Mouse (Mus musculus) MEL (cell line): ENCODE measurements around the gene Sema6d. TPM values are rescaled to one million over a fixed set of nuclear protein-coding genes. Genes with fewer than 3 reads are reported as not detected.

Source experiments
- DNase-seq: peaks from one replicate; pipeline ENCODE4 v3.0.0; 2011; ENCODE audit warnings: low read depth, low spot score
- H3K27ac ChIP-seq: 2 replicates; pipeline ENCODE4 v1.5.1; 2012; ENCODE audit warnings: low read depth, mild to moderate bottlenecking, control low read depth, low read length, moderate library complexity; ENCODE audit not compliant: control insufficient read depth
- H3K27me3 ChIP-seq, 2 experiments: fragments of 150-350 bp in 1 of 2; sonication (generic) in 1 of 2; 2 replicates each; pipeline ENCODE4 v1.6.1; 2012; ENCODE audit warnings: low read length in 2 of 2, mild to moderate bottlenecking in 2 of 2, improper control_type of control experiment in 1 of 2, moderate library complexity in 1 of 2; ENCODE audit not compliant: insufficient read depth in 2 of 2, control insufficient read depth in 1 of 2
- H3K36me3 ChIP-seq, 2 experiments: 2 replicates each; pipeline ENCODE4 v1.6.1; 2012 to 2014; ENCODE audit warnings: low read length in 2 of 2, improper control_type of control experiment in 1 of 2, inconsistent platforms in 1 of 2, mild to moderate bottlenecking in 1 of 2; ENCODE audit not compliant: insufficient read depth in 2 of 2, control insufficient read depth in 1 of 2
- H3K4me1 ChIP-seq, 2 experiments: fragments of 150-350 bp in 1 of 2; sonication (generic) in 1 of 2; 2 replicates each; pipeline ENCODE4 v1.6.1; 2012; ENCODE audit warnings: low read length in 2 of 2, improper control_type of control experiment in 1 of 2, mild to moderate bottlenecking in 1 of 2; ENCODE audit not compliant: insufficient read depth in 2 of 2, control insufficient read depth in 1 of 2
- H3K4me3 ChIP-seq, 2 experiments: fragments of 150-350 bp in 1 of 2; sonication (generic) in 1 of 2; 2 replicates each; pipeline ENCODE4 v1.5.1; 2012; ENCODE audit warnings: low read depth in 2 of 2, low read length in 2 of 2, mild to moderate bottlenecking in 2 of 2, moderate library complexity in 2 of 2, control low read depth in 1 of 2, improper control_type of control experiment in 1 of 2; ENCODE audit not compliant: control insufficient read depth in 1 of 2, insufficient read depth in 1 of 2
- H3K79me2 ChIP-seq: 2 replicates; pipeline ENCODE4 v1.6.1; 2012; ENCODE audit warnings: mild to moderate bottlenecking, low read length, moderate library complexity; ENCODE audit not compliant: control insufficient read depth, poor library complexity, insufficient read depth
- H3K9ac ChIP-seq: 2 replicates; pipeline ENCODE4 v1.6.1; 2012; ENCODE audit warnings: low read depth, mild to moderate bottlenecking, control low read depth, low read length, moderate library complexity; ENCODE audit not compliant: control insufficient read depth, poor library complexity, severe bottlenecking
- H3K9me3 ChIP-seq: fragments of 150-350 bp; sonication (generic); replicated peaks from 2 replicates; pipeline ENCODE4 v1.6.1; 2012; ENCODE audit warnings: mild to moderate bottlenecking, low read length, improper control_type of control experiment, moderate library complexity; ENCODE audit not compliant: insufficient read depth
- BHLHE40 ChIP-seq: IDR thresholded peaks from 2 replicates; pipeline ENCODE4 v1.6.1; 2012; ENCODE audit warnings: low read depth, mild to moderate bottlenecking, inconsistent platforms, low read length, improper control_type of control experiment, borderline replicate concordance
- E2F4 ChIP-seq: IDR thresholded peaks from 2 replicates; pipeline ENCODE4 v1.6.1; 2011; ENCODE audit warnings: low read depth, low read length, improper control_type of control experiment, borderline replicate concordance
- EP300 ChIP-seq, 2 experiments: IDR thresholded peaks; 2 replicates each; pipeline ENCODE4 v1.6.1; 2011; ENCODE audit warnings: improper control_type of control experiment in 2 of 2, low read length in 2 of 2, low read depth in 1 of 2, mild to moderate bottlenecking in 1 of 2
- ETS1 ChIP-seq: IDR thresholded peaks from 2 replicates; pipeline ENCODE4 v1.6.1; 2012; ENCODE audit warnings: low read depth, mild to moderate bottlenecking, inconsistent platforms, low read length, improper control_type of control experiment, moderate library complexity
- GABPA ChIP-seq: IDR thresholded peaks from 2 replicates; pipeline ENCODE4 v1.6.1; 2012; ENCODE audit warnings: low read depth, mild to moderate bottlenecking, inconsistent platforms, low read length, improper control_type of control experiment, moderate library complexity
- GATA1 ChIP-seq: IDR thresholded peaks from 2 replicates; pipeline ENCODE4 v1.6.1; 2011; ENCODE audit warnings: low read depth, low read length, improper control_type of control experiment
- HCFC1 ChIP-seq: IDR thresholded peaks from 2 replicates; pipeline ENCODE4 v1.6.1; 2012; ENCODE audit warnings: low read depth, mild to moderate bottlenecking, inconsistent platforms, low read length, improper control_type of control experiment, moderate library complexity
- MAX ChIP-seq: IDR thresholded peaks from 2 replicates; pipeline ENCODE4 v1.6.1; 2011; ENCODE audit warnings: low read length, improper control_type of control experiment
- MAZ ChIP-seq: IDR thresholded peaks from 2 replicates; pipeline ENCODE4 v1.6.1; 2012; ENCODE audit warnings: low read depth, mild to moderate bottlenecking, inconsistent platforms, low read length, improper control_type of control experiment
- MXI1 ChIP-seq: IDR thresholded peaks from 2 replicates; pipeline ENCODE4 v1.6.1; 2011; ENCODE audit warnings: mild to moderate bottlenecking, low read depth, low read length, improper control_type of control experiment
- MYB ChIP-seq: IDR thresholded peaks from 2 replicates; pipeline ENCODE4 v1.6.1; 2011; ENCODE audit warnings: mild to moderate bottlenecking, low read depth, low read length, improper control_type of control experiment
- MYC ChIP-seq: IDR thresholded peaks from 2 replicates; pipeline ENCODE4 v1.6.1; 2011; ENCODE audit warnings: low read depth, mild to moderate bottlenecking, low read length, improper control_type of control experiment, moderate library complexity
- POLR2A ChIP-seq, 2 experiments: IDR thresholded peaks; 2 replicates each; pipeline ENCODE4 v1.6.1; 2011 to 2012; ENCODE audit warnings: low read length in 2 of 2, mild to moderate bottlenecking in 2 of 2, control low read depth in 1 of 2, improper control_type of control experiment in 1 of 2, low read depth in 1 of 2, moderate library complexity in 1 of 2; ENCODE audit not compliant: control insufficient read depth in 1 of 2, insufficient read depth in 1 of 2, poor library complexity in 1 of 2
- POLR2AphosphoS2 ChIP-seq: IDR thresholded peaks from 2 replicates; pipeline ENCODE4 v1.6.1; 2011; ENCODE audit warnings: low read length, improper control_type of control experiment
- POLR2AphosphoS5 ChIP-seq: IDR thresholded peaks from 2 replicates; pipeline ENCODE4 v1.6.1; 2012; ENCODE audit warnings: low read depth, borderline replicate concordance, mild to moderate bottlenecking, inconsistent platforms, low read length, moderate library complexity, mixed read lengths
- RAD21 ChIP-seq: IDR thresholded peaks from 2 replicates; pipeline ENCODE4 v1.6.1; 2011; ENCODE audit warnings: mild to moderate bottlenecking, low read depth, low read length, improper control_type of control experiment
- RCOR1 ChIP-seq: IDR thresholded peaks from 2 replicates; pipeline ENCODE4 v1.6.1; 2012; ENCODE audit warnings: low read depth, mild to moderate bottlenecking, inconsistent platforms, low read length, improper control_type of control experiment
- SMC3 ChIP-seq: IDR thresholded peaks from 2 replicates; pipeline ENCODE4 v1.6.1; 2011; ENCODE audit warnings: low read depth, low read length, improper control_type of control experiment
- TAL1 ChIP-seq: IDR thresholded peaks from 2 replicates; pipeline ENCODE4 v1.6.1; 2012; ENCODE audit warnings: mild to moderate bottlenecking, inconsistent platforms, low read length, moderate library complexity, mixed read lengths
- TBP ChIP-seq: IDR thresholded peaks from 2 replicates; pipeline ENCODE4 v1.8.0; 2011; ENCODE audit warnings: low read depth, low read length, improper control_type of control experiment
- TCF12 ChIP-seq: IDR thresholded peaks from 2 replicates; pipeline ENCODE4 v1.6.1; 2014; ENCODE audit warnings: low read depth, mild to moderate bottlenecking, inconsistent platforms, low read length, improper control_type of control experiment, moderate library complexity
- UBTF ChIP-seq: IDR thresholded peaks from 2 replicates; pipeline ENCODE4 v1.6.1; 2012; ENCODE audit warnings: low read depth, mild to moderate bottlenecking, inconsistent platforms, low read length, improper control_type of control experiment, moderate library complexity, borderline replicate concordance; ENCODE audit not compliant: insufficient read depth
- USF1 ChIP-seq: IDR thresholded peaks from 2 replicates; pipeline ENCODE4 v1.6.1; 2014; ENCODE audit warnings: low read depth, mild to moderate bottlenecking, inconsistent platforms, low read length, improper control_type of control experiment, moderate library complexity
- ZKSCAN1 ChIP-seq: IDR thresholded peaks from 2 replicates; pipeline ENCODE4 v1.6.1; 2012; ENCODE audit warnings: low read depth, mild to moderate bottlenecking, inconsistent platforms, low read length, improper control_type of control experiment, moderate library complexity
- polyA plus RNA-seq, 2 experiments: library from polyadenylated mRNA; stranded (reverse) in 1 of 2; unstranded in 1 of 2; fragments of >175 nt in 1 of 2; fragments of >200 nt in 1 of 2; gene quantifications; 2 replicates each; pipeline versions ENCODE4 v1.2.1 to v1.2.4; 2012; ENCODE audit warnings: low replicate concordance in 2 of 2, low read depth in 1 of 2; ENCODE audit not compliant: insufficient read length in 2 of 2, insufficient read depth in 1 of 2, missing spikeins in 1 of 2
- total RNA-seq: library from RNA; depleted of rRNA; stranded (reverse); fragments of 300-350 nt; gene quantifications from 2 replicates; pipeline ENCODE4 v1.2.3, GENCODE M21; 2012

The Sema6d gene
- total and polyA plus RNA-seq, 3 experiments: not detected

- no peaks in the 10 kb centered on the region for H3K27me3 ChIP-seq
- no peak overlapping the region for H3K9ac ChIP-seq
- H3K9me3 ChIP-seq: no peaks in the 10 kb centered on the region
- no peak overlapping the region for H3K4me3 ChIP-seq
- H3K27ac ChIP-seq: no peak overlapping the region
- no peak for TF ChIP-seq MYC
- TF ChIP-seq POLR2AphosphoS2: no peak
- no peak for TF ChIP-seq TBP
- TF ChIP-seq RCOR1: no peak
- TF ChIP-seq MYB: no peak
- no peak for TF ChIP-seq TCF12
- TF ChIP-seq, all 39 proteins: peak for 0
- Histone ChIP-seq H3K36me3 (no peaks in the 10 kb centered on the region), H3K4me1 (no peaks in the 10 kb centered on the region), H3K79me2 (no peaks in the 10 kb centered on the region)
- DNase-seq: no peak
Observed at GRCm38 (mm10) chr2:124684481-124684901, 594.7 kb downstream of the Sema6d start.

GRCm38 (mm10) chr2:124690372-124690771 lies 600.6 kb downstream of the Sema6d start:
- Histone ChIP-seq H3K36me3 (no peaks in the 10 kb centered on the region), H3K27ac (no peak overlapping the region), H3K79me2 (no peaks in the 10 kb centered on the region), H3K27me3 (no peaks in the 10 kb centered on the region), H3K9me3 (no peaks in the 10 kb centered on the region), H3K4me3 (no peak overlapping the region), H3K9ac (no peak overlapping the region), H3K4me1 (no peaks in the 10 kb centered on the region)
- no peak for TF ChIP-seq TAL1
- TF ChIP-seq MAX: no peak
- no peak for TF ChIP-seq MXI1
- TF ChIP-seq USF1: no peak
- no peak for TF ChIP-seq POLR2AphosphoS5
- no peak for TF ChIP-seq ZKSCAN1
- TF ChIP-seq SMC3: no peak
- no peak for DNase-seq

GRCm38 (mm10) chr2:124702621-124703020 lies 612.9 kb downstream of the Sema6d start:
- Histone ChIP-seq H3K9ac (no peak overlapping the region), H3K27me3 (no peaks in the 10 kb centered on the region), H3K4me3 (no peak overlapping the region), H3K79me2 (no peaks in the 10 kb centered on the region), H3K9me3 (no peaks in the 10 kb centered on the region), H3K27ac (no peak overlapping the region), H3K4me1 (no peaks in the 10 kb centered on the region), H3K36me3 (no peaks in the 10 kb centered on the region)
- DNase-seq: no peak
- no peak for TF ChIP-seq GATA1
- no peak for TF ChIP-seq MYB
- no peak for TF ChIP-seq USF1
- no peak for TF ChIP-seq EP300 (IDR thresholded peaks at IDR 0.05; ENCODE audit: low read depth in 1 of 2, low read length in 2 of 2)
- TF ChIP-seq HCFC1: no peak
- no peak for TF ChIP-seq E2F4
- TF ChIP-seq GABPA: no peak
- TF ChIP-seq UBTF: no peak
- TF ChIP-seq SMC3: no peak
- no peak for TF ChIP-seq MAX
- no peak for TF ChIP-seq BHLHE40
- TF ChIP-seq MXI1: no peak
- no peak for TF ChIP-seq POLR2A (IDR thresholded peaks at IDR 0.05; ENCODE audit: control insufficient read depth in 1 of 2, insufficient read depth in 1 of 2, low read depth in 1 of 2, low read length in 2 of 2, poor library complexity in 1 of 2)
- TF ChIP-seq RAD21: no peak
- no peak for TF ChIP-seq ETS1
- TF ChIP-seq MAZ: no peak
